Mouse (Mus musculus): Measurements from ENCODE around the gene Lig4. TPM values are rescaled to one million over a fixed set of nuclear protein-coding genes. Genes with fewer than 3 reads are reported as not detected.
A peak's percentile ranks its signal among the peaks of the same experiment; 100 is the strongest.

The Lig4 gene
- polyA plus RNA-seq, 1 experiment from 2014 or later = 6.9 TPM

- H3K4me3 ChIP-seq = peak overlapping the region; percentile 78
- peaks cover 26% of the 10 kb centered on the region for H3K36me3 ChIP-seq
- peaks cover 31% of the 10 kb centered on the region for H3K4me1 ChIP-seq
- peak overlapping the region; percentile 76 for H3K4me2 ChIP-seq (replicated peaks)
- peak overlapping the region; percentile 72 for H3K9ac ChIP-seq
- no peaks in the 10 kb centered on the region for H3K9me3 ChIP-seq
- no peaks in the 10 kb centered on the region for H3K27me3 ChIP-seq
- H3K27ac ChIP-seq = no peak overlapping the region
- ATAC-seq (ENCODE audit: low FRiP score, low read depth) = peak; percentile 96
- under 1% methylated on average over 45 of the region's 47 CpGs for whole genome bisulfite sequencing
These were observed 1.4 kb downstream of the Lig4 start for GRCm38 (mm10) chr8:9975898-9976611.

GRCm38 (mm10) chr8:9975276-9975675 is 2.2 kb downstream of the Lig4 start:
- peak overlapping the region; percentile 76 for H3K4me2 ChIP-seq (replicated peaks)
- no peaks in the 10 kb centered on the region for H3K27me3 ChIP-seq
- H3K36me3 ChIP-seq = peaks cover 29% of the 10 kb centered on the region
- WGBS = 48% methylated on average over 5 of the region's 5 CpGs
- H3K27ac ChIP-seq = no peak overlapping the region
- no peak for ATAC-seq (ENCODE audit: low FRiP score, low read depth)
- H3K4me1 ChIP-seq = peaks cover 31% of the 10 kb centered on the region
- no peaks in the 10 kb centered on the region for H3K9me3 ChIP-seq
- H3K4me3 ChIP-seq = peak overlapping the region; percentile 78
- H3K9ac ChIP-seq = peak overlapping the region; percentile 72; the same call in 1 of the 2 replicates

GRCm38 (mm10) chr8:9971866-9972265 is 5.6 kb downstream of the Lig4 start:
- Histone ChIP-seq H3K36me3 (peaks cover 44% of the 10 kb centered on the region), H3K9ac (no peak overlapping the region), H3K4me2 (replicated peaks) (no peak overlapping the region), H3K27me3 (no peaks in the 10 kb centered on the region), H3K27ac (no peak overlapping the region), H3K9me3 (no peaks in the 10 kb centered on the region), H3K4me1 (peaks cover 10% of the 10 kb centered on the region), H3K4me3 (no peak overlapping the region)
- 93% methylated on average over 9 of the region's 9 CpGs for WGBS
- no peak for ATAC-seq (ENCODE audit: low FRiP score, low read depth)

GRCm38 (mm10) chr8:9959919-9960318 is 17.6 kb downstream of the Lig4 start:
- Histone ChIP-seq H3K9ac (no peak overlapping the region), H3K4me1 (no peaks in the 10 kb centered on the region), H3K4me3 (no peak overlapping the region), H3K9me3 (no peaks in the 10 kb centered on the region), H3K27me3 (no peaks in the 10 kb centered on the region), H3K27ac (no peak overlapping the region), H3K36me3 (no peaks in the 10 kb centered on the region), H3K4me2 (replicated peaks) (no peak overlapping the region)
- 90% methylated on average over 2 of the region's 2 CpGs for WGBS
- ATAC-seq (ENCODE audit: low FRiP score, low read depth) = no peak

- Histone ChIP-seq H3K4me3 (no peak overlapping the region), H3K36me3 (no peaks in the 10 kb centered on the region), H3K27me3 (no peaks in the 10 kb centered on the region), H3K27ac (no peak overlapping the region), H3K4me2 (replicated peaks) (no peak overlapping the region), H3K4me1 (no peaks in the 10 kb centered on the region), H3K9me3 (no peaks in the 10 kb centered on the region), H3K9ac (no peak overlapping the region)
- 63% methylated on average over 4 of the region's 4 CpGs for WGBS
- no peak for ATAC-seq (ENCODE audit: low FRiP score, low read depth)
These were observed 19.1 kb downstream of the Lig4 start for GRCm38 (mm10) chr8:9958338-9958737.

- Histone ChIP-seq H3K9me3 (no peaks in the 10 kb centered on the region), H3K4me3 (no peak overlapping the region), H3K4me2 (replicated peaks) (no peak overlapping the region), H3K9ac (no peak overlapping the region), H3K4me1 (no peaks in the 10 kb centered on the region), H3K27ac (no peak overlapping the region), H3K36me3 (no peaks in the 10 kb centered on the region), H3K27me3 (no peaks in the 10 kb centered on the region)
- ATAC-seq (ENCODE audit: low FRiP score, low read depth) = no peak
- 60% methylated on average over 10 of the region's 10 CpGs for WGBS
These were observed 28.2 kb downstream of the Lig4 start for GRCm38 (mm10) chr8:9949134-9949890.

- ATAC-seq (ENCODE audit: low FRiP score, low read depth) = no peak
- H3K9ac ChIP-seq = no peak overlapping the region
- WGBS = 68% methylated on average over 7 of the region's 7 CpGs
These were observed 41.9 kb downstream of the Lig4 start for GRCm38 (mm10) chr8:9935574-9935973.

GRCm38 (mm10) chr8:9934891-9935565 is 42.5 kb downstream of the Lig4 start:
- no peak overlapping the region for H3K4me3 ChIP-seq
- ATAC-seq (ENCODE audit: low FRiP score, low read depth) = no peak
- H3K36me3 ChIP-seq = no peaks in the 10 kb centered on the region
- H3K4me1 ChIP-seq = no peaks in the 10 kb centered on the region
- H3K27me3 ChIP-seq = 0 out of 2 replicates have a peak, but pooled peaks cover 4% of the 10 kb centered on the region
- WGBS = 34% methylated on average over 10 of the region's 10 CpGs
- no peak overlapping the region for H3K4me2 ChIP-seq (replicated peaks)
- no peak overlapping the region for H3K9ac ChIP-seq
- no peaks in the 10 kb centered on the region for H3K9me3 ChIP-seq
- no peak overlapping the region for H3K27ac ChIP-seq

More at GRCm38 (mm10) chr8:9935574-9935973, 41.9 kb downstream of the Lig4 start:
- Histone ChIP-seq H3K27ac (no peak overlapping the region), H3K4me2 (replicated peaks) (no peak overlapping the region), H3K36me3 (no peaks in the 10 kb centered on the region), H3K4me1 (no peaks in the 10 kb centered on the region), H3K27me3 (0 out of 2 replicates have a peak, but pooled peaks cover 4% of the 10 kb centered on the region), H3K9me3 (no peaks in the 10 kb centered on the region), H3K4me3 (no peak overlapping the region)

GRCm38 (mm10) chr8:9932711-9933110 is 44.8 kb downstream of the Lig4 start:
- no peak for ATAC-seq (ENCODE audit: low FRiP score, low read depth)
- Histone ChIP-seq H3K27ac (no peak overlapping the region), H3K9me3 (no peaks in the 10 kb centered on the region), H3K9ac (no peak overlapping the region), H3K4me2 (replicated peaks) (no peak overlapping the region), H3K27me3 (0 out of 2 replicates have a peak, but pooled peaks cover 4% of the 10 kb centered on the region), H3K4me1 (no peaks in the 10 kb centered on the region), H3K4me3 (no peak overlapping the region), H3K36me3 (no peaks in the 10 kb centered on the region)

- 79% methylated on average over 14 of the region's 14 CpGs for WGBS
- H3K4me1 ChIP-seq = no peaks in the 10 kb centered on the region
- H3K27ac ChIP-seq = no peak overlapping the region
- H3K9me3 ChIP-seq = no peaks in the 10 kb centered on the region
- H3K9ac ChIP-seq = no peak overlapping the region
- ATAC-seq (ENCODE audit: low FRiP score, low read depth) = no peak
- no peaks in the 10 kb centered on the region for H3K36me3 ChIP-seq
- no peak overlapping the region for H3K4me2 ChIP-seq (replicated peaks)
- H3K27me3 ChIP-seq = 0 out of 2 replicates have a peak, but pooled peaks cover 4% of the 10 kb centered on the region
- H3K4me3 ChIP-seq = no peak overlapping the region
These were observed 47.6 kb downstream of the Lig4 start for GRCm38 (mm10) chr8:9929746-9930445.

All from limb, embryonic 13.5 days (tissue).